Mouse (Mus musculus) bone marrow, adult 2 months (tissue): ENCODE measurements around the gene Maml2. TPM values are rescaled to one million over a fixed set of nuclear protein-coding genes. Genes with fewer than 3 reads are reported as not detected.

ENCODE experiments used
- H3K27ac ChIP-seq: fragments of 200-500 bp; 2 replicates; pipeline ENCODE4 v1.5.1; 2012; ENCODE audit warnings: low read depth, mild to moderate bottlenecking, control low read depth, inconsistent platforms, low read length; ENCODE audit not compliant: control insufficient read depth, poor library complexity, insufficient read depth
- H3K4me1 ChIP-seq: fragments of 200-500 bp; 2 replicates; pipeline ENCODE4 v1.6.1; 2011; ENCODE audit warnings: low read length; ENCODE audit not compliant: control insufficient read depth, insufficient read depth
- H3K4me3 ChIP-seq: fragments of 200-500 bp; replicated peaks from 2 replicates; pipeline ENCODE3; 2011; ENCODE audit warnings: mild to moderate bottlenecking, low read depth, low read length, control low read depth; ENCODE audit not compliant: control insufficient read depth
- CTCF ChIP-seq: fragments of 200-500 bp; IDR thresholded peaks from 2 replicates; pipeline ENCODE4 v1.5.1; 2011; ENCODE audit warnings: low read length, control low read depth; ENCODE audit not compliant: control insufficient read depth, insufficient read depth
- POLR2A ChIP-seq: fragments of 200-500 bp; IDR thresholded peaks from 2 replicates; pipeline ENCODE4 v1.6.1; 2011; ENCODE audit warnings: low read depth, mild to moderate bottlenecking, control low read depth, low read length, borderline replicate concordance; ENCODE audit not compliant: control insufficient read depth
- WGBS: fragments of 180-500 bp; shearing (Covaris S2); methylation state at CpG from one replicate; pipeline ENCODE4 v1.1.7; 2018; 5-methylcytosine and 5-hydroxymethylcytosine counted together
- polyA plus RNA-seq: library from polyadenylated mRNA; stranded (reverse); fragments of >200 nt; gene quantifications from 2 replicates; pipeline ENCODE4 v1.2.4, GENCODE M21; 2011; ENCODE audit warnings: low replicate concordance; ENCODE audit not compliant: missing spikeins, insufficient read depth, insufficient read length

The Maml2 gene
- polyA plus RNA-seq, 1 experiment: 3.5 TPM

DNA sequence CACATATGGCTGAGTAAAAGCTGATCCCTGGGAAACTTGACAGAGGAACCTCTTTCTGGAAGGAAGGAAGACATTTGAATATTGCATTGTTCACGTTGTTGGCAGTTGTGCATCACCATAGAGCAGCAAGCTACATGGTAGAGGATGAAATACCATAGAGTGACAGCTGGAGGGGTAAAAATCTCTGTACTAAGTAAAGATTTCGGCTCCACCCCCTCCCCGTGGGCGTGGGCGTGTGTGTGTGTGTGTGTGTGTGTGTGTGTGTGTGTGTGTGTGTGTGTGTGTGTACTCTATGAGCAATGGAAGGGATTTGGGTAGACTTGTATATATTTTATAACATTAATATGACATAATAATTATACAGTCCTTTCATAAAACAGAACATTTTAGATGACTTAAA is 324.7 kb downstream of the Maml2 start:
- H3K4me1 ChIP-seq: no peaks in the 10 kb centered on the region
- WGBS: 65% methylated on average over 5 of the region's 5 CpGs
- no peak for TF ChIP-seq CTCF
- no peak for TF ChIP-seq POLR2A
- no peak overlapping the region for H3K27ac ChIP-seq
- no peak overlapping the region for H3K4me3 ChIP-seq

DNA sequence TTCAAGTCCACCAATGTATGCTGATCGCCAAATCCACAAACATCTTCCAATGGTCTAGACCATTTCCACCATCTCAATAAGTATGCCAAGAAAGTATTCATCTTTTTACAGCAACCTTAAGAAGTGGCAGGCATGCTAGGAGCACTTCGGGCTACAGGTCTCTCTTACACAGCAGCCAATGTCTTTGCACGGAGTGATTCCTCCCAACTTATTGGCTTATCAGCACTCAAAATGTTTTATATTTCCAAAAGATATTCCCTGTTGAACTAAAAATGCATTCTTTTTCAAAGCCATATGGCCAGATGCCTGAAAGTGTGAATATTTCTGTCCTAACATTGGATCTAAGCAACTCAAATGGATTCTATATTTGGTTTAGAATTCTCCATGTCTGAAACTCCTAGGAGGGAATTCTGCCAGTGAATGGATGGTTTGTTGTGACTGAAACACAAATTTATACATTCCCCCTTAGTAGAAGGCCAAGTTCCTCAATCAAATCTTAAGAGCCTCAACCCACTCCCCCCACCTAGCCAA is 326.2 kb downstream of the Maml2 start:
- 83% methylated on average over 3 of the region's 3 CpGs for WGBS
- no peaks in the 10 kb centered on the region for H3K4me1 ChIP-seq
- H3K4me3 ChIP-seq: no peak overlapping the region
- TF ChIP-seq CTCF: no peak
- TF ChIP-seq POLR2A: no peak
- H3K27ac ChIP-seq: no peak overlapping the region

DNA sequence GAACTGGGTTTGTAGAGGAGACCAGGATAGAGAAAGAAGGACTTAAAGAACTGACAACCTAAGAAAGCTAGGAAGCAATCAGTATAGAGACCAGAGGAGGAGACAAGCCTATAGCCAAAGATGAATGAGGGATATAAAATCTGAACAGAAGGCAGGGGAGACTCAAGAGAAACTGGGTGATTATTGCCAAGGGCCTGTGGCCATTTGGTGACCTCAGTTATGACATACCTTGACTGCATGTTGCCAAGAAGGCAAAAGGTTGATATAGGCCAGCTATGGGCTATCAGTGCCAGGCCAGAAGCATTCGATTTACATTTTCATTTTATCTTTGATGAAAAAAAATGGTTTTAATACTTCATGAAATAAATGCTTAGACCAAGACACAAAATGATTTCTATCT is 327.0 kb downstream of the Maml2 start:
- TF ChIP-seq POLR2A: no peak
- no peak for TF ChIP-seq CTCF
- no peak overlapping the region for H3K27ac ChIP-seq
- WGBS: 83% methylated on average over 1 of the region's 1 CpGs
- H3K4me3 ChIP-seq: no peak overlapping the region
- H3K4me1 ChIP-seq: no peaks in the 10 kb centered on the region

DNA sequence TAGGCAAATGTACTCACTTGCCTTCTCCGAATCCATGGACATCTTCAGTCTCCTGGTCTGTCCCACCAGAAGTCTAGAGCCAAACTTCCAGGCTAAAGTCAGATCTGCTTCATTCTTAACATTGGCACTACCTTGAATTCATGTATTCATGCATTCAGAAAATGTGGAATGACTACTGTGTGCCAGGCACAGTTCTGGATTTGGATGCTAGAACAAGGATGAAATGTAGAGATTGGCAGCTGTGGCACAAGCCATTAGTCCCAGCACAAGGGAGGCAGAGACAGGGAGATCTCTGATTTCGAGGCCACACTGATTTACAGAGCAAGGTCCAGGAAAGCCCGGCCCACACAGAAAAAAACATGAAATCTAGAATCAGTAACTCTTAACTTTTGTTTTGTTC is 327.5 kb downstream of the Maml2 start:
- H3K4me3 ChIP-seq: no peak overlapping the region
- H3K4me1 ChIP-seq: no peaks in the 10 kb centered on the region
- WGBS: 73% methylated on average over 3 of the region's 3 CpGs
- H3K27ac ChIP-seq: no peak overlapping the region
- TF ChIP-seq POLR2A (no peak), CTCF (no peak)

DNA sequence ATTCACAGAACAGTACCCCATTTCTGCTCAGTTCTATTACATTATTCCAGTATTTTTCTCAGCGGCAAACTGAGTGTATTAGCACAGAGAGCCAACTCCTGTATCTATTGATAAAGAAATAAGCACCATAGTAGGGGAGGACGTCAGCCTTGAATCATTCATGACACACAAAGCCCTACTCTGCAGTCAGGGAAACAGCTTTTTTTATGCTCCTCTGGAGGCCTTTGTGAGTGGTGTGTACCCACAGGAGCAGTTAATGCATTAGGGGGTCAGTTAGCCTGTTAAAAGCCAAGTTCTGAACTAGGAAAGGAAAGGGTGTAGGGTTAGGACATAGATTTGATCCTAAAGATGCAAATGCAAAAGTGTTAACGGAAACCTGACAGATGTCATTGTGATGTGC is 328.7 kb downstream of the Maml2 start:
- TF ChIP-seq CTCF: no peak
- TF ChIP-seq POLR2A: no peak
- Histone ChIP-seq H3K4me1 (no peaks in the 10 kb centered on the region), H3K27ac (no peak overlapping the region), H3K4me3 (no peak overlapping the region)
- 76% methylated on average over 3 of the region's 3 CpGs for WGBS

DNA sequence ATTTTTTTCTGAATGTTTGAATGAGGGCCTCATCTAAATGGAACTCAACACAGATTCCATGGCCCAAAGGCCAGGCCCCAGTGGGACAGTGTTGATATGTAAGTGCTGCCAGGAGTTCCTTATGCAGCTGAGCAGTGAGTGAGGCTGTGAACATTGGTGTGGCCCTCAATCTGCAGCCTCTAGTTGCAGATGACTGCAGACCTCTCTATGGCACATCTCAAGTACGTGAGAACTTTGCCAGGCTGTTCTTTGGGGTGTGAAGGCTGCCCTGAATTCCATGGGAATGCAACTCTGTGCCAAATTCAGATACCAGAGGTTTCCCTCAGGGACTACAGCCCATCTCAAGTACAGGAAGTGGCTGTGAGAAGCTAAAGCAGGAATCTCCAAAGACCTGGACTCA is 335.6 kb downstream of the Maml2 start:
- no peak for TF ChIP-seq CTCF
- TF ChIP-seq POLR2A: no peak
- Histone ChIP-seq H3K4me3 (no peak overlapping the region), H3K4me1 (no peaks in the 10 kb centered on the region), H3K27ac (no peak overlapping the region)
- 84% methylated on average over 1 of the region's 1 CpGs for WGBS

DNA sequence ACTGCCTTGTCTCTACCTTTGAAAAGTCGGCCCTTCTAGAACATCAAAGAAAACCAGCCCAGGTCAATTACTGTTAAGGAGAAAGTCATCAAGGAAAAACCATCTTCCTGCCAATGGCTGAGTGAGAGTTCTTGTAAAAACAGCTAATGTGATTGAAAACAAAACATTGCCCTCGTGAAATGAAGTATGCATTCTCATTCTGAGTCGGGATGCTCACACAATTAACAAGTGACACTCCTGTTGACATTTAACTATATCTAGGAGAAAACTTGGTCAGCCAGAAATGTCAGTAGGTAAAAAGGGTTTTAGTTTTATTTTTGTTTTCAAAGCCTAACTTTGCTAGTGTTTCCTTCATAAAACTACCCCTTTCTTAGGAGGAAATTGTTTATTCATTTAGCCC is 341.9 kb downstream of the Maml2 start:
- H3K4me3 ChIP-seq: no peak overlapping the region
- no peaks in the 10 kb centered on the region for H3K4me1 ChIP-seq
- H3K27ac ChIP-seq: no peak overlapping the region
- 67% methylated on average over 3 of the region's 3 CpGs for WGBS
- TF ChIP-seq POLR2A (no peak), CTCF (no peak)

DNA sequence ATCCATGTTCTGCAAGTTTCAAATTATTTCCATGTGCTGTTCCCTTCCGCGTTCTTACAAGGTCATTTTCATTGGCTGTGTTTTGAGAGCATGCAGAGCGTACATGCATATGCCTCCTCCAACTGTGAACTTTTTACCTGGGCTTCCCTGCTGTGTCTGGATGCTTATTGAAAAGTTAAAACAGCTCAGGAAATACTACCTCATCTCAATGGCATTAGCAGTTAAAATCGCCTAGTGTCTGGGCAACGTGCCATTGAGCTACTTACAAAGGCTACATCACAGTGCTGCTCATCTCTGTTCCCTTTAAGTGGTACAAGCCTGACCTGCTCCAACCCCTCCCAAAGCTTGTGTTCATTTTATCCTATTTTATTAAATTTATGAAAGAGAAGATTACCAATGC is 347.4 kb downstream of the Maml2 start:
- Histone ChIP-seq H3K27ac (no peak overlapping the region), H3K4me1 (no peaks in the 10 kb centered on the region), H3K4me3 (no peak overlapping the region)
- WGBS: 75% methylated on average over 5 of the region's 5 CpGs
- no peak for TF ChIP-seq CTCF
- no peak for TF ChIP-seq POLR2A

DNA sequence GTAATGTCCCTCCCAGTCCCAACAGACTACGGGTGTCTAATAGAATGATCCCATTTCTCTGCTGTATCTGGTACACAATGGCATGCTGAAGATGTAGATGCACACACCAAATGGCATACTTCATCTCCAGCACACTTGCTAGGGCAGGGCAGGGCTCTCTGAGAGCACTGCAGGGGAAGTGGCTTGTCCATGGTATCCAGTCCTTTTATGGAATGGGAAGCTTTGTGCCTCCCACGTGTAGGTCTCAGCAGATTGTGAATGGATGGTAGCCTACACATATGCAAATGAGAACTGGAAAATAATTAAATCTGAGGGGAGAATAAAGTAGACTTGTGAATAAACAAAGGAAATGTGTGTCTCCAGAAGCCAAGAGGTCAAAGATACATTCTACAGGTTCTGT is 353.3 kb downstream of the Maml2 start:
- Histone ChIP-seq H3K27ac (no peak overlapping the region), H3K4me3 (no peak overlapping the region), H3K4me1 (no peaks in the 10 kb centered on the region; the same call in 1 of the 2 replicates)
- TF ChIP-seq CTCF (no peak), POLR2A (no peak)
- 72% methylated on average over 2 of the region's 2 CpGs for WGBS
